Mouse (Mus musculus): ENCODE results near the gene Gm44596.

The Gm44596 gene

DNA sequence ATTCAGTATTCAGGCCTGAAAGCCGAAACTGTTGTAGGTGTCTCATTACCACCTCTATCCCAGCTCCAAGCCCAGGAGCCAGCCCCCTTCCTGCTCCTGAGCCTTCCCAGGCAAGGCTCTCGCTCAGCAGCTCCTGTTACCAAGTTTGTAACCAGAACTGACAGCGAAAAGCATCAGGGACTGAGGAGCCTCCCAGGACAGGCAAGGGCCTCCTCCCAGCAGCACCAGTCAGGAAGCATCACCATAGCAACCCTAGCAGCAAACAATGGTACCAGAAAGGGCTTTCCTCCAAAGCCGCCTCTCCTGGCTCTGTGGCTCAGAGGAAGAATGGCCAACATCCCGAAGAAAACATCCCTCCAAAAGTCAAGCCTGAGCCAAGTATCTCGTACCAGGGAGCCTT, at the start of gene Gm44596, which contains the start of gene Tex52:
Gm44596 (plus strand) TSS at position 312 of the 400 bp plus-strand sequence.
Tex52 (plus strand) TSS at position 265 of the 400 bp plus-strand sequence.
- Histone ChIP-seq H3K9me3 (ENCODE audit: low read length) (no peaks in the 10 kb centered on the region), H3K36me3 (ENCODE audit: insufficient read depth, low read length) (peaks cover 64% of the 10 kb centered on the region), H3K4me1 (replicated peaks; ENCODE audit: low read depth, low read length) (peaks cover 23% of the 10 kb centered on the region), H3K27me3 (ENCODE audit: insufficient read depth, low read length) (peaks cover 7% of the 10 kb centered on the region; the same call in 1 of the 2 replicates), H3K4me3 (replicated peaks; ENCODE audit: low read length) (no peak within 1 kb of the TSS)
- TF ChIP-seq CTCF (conservative IDR thresholded peaks at IDR 0.05; ENCODE audit: low read length) (no peak), NANOG (IDR thresholded peaks at IDR 0.05; ENCODE audit: borderline replicate concordance, low read length) (no peak), POU5F1 (IDR thresholded peaks at IDR 0.05; ENCODE audit: borderline replicate concordance, low read length) (no peak)

DNA sequence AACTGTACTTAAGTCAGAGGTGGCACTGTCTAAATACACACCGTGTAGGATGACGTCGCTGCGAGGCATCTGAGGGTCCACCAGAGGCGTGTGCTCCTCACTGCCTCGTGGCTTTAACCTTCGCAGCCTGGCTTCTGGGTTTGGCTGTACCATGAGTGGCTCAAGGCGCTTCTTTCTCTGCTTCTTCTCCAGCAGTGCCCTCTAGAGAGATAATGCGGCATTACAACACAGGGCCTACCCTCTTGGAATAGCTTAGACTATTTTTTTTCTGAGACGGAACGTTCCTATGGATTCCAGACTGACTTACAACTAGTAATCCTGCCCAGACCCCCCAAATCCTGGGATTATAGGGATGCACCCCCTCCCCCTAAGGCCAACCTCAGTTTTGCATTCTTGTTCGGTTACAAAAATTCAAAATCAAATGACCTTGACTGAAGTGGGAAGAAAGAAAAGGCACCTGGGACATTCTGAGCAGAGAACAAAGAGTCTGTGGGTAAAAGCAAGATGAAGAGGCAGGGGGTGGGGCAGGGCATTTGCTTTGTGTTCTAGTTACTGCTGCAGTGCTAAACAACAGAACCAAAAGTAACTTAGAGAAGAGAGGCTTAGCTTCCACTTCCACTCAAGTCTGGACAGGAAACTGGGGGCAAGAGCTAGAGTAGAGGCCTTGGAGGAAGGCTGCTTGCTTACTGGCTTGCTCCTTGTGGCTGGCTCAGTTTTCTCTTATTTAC, 40.7 kb upstream of the Gm44596 start:
- Histone ChIP-seq H3K4me1 (replicated peaks; ENCODE audit: low read depth, low read length) (peaks cover 70% of the 10 kb centered on the region), H3K9me3 (ENCODE audit: low read length) (no peaks in the 10 kb centered on the region), H3K27me3 (ENCODE audit: insufficient read depth, low read length) (no peaks in the 10 kb centered on the region), H3K4me3 (replicated peaks; ENCODE audit: low read length) (peak overlapping the region; percentile 17; the same call in 1 of the 2 replicates), H3K36me3 (ENCODE audit: insufficient read depth, low read length) (peaks cover 35% of the 10 kb centered on the region)
- TF ChIP-seq CTCF (conservative IDR thresholded peaks at IDR 0.05; ENCODE audit: low read length): peak; percentile 94
- no peak for TF ChIP-seq POU5F1 (IDR thresholded peaks at IDR 0.05; ENCODE audit: borderline replicate concordance, low read length)
- no peak for TF ChIP-seq NANOG (IDR thresholded peaks at IDR 0.05; ENCODE audit: borderline replicate concordance, low read length)

- TF ChIP-seq NANOG (IDR thresholded peaks at IDR 0.05; ENCODE audit: borderline replicate concordance, low read length) (no peak), CTCF (conservative IDR thresholded peaks at IDR 0.05; ENCODE audit: low read length) (no peak), POU5F1 (IDR thresholded peaks at IDR 0.05; ENCODE audit: borderline replicate concordance, low read length) (no peak)
- Histone ChIP-seq H3K4me3 (replicated peaks; ENCODE audit: low read length) (no peak overlapping the region), H3K9me3 (ENCODE audit: low read length) (no peaks in the 10 kb centered on the region), H3K4me1 (replicated peaks; ENCODE audit: low read depth, low read length) (peaks cover 92% of the 10 kb centered on the region), H3K27me3 (ENCODE audit: insufficient read depth, low read length) (no peaks in the 10 kb centered on the region), H3K36me3 (ENCODE audit: insufficient read depth, low read length) (peaks cover 26% of the 10 kb centered on the region)
These were observed 37.8 kb upstream of the Gm44596 start for GRCm38 (mm10) chr6:128337467-128337866.

DNA sequence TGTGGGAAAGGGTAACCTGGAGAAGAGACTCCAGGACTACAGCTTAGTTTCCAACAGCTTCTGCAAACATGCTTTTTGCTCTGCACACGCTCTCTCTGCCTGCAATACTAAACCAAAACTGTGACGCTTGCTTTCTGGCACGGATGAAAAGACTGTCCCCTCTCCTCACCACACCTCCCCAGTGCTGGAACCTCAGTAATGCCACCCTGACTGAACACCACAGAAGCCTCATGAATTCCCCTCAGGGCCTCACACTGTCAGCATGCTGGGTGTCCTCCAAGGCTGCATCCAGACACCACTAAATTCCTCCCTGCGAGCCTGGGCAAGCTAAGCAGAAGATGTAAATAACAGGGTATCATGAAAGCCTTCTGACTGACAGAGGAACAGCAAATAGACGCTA, 36.4 kb upstream of the Gm44596 start:
- no peaks in the 10 kb centered on the region for H3K9me3 ChIP-seq (ENCODE audit: low read length)
- no peak for TF ChIP-seq CTCF (conservative IDR thresholded peaks at IDR 0.05; ENCODE audit: low read length)
- no peak overlapping the region for H3K4me3 ChIP-seq (replicated peaks; ENCODE audit: low read length)
- H3K36me3 ChIP-seq (ENCODE audit: insufficient read depth, low read length): peaks cover 20% of the 10 kb centered on the region
- H3K4me1 ChIP-seq (replicated peaks; ENCODE audit: low read depth, low read length): peaks cover 91% of the 10 kb centered on the region
- H3K27me3 ChIP-seq (ENCODE audit: insufficient read depth, low read length): no peaks in the 10 kb centered on the region

DNA sequence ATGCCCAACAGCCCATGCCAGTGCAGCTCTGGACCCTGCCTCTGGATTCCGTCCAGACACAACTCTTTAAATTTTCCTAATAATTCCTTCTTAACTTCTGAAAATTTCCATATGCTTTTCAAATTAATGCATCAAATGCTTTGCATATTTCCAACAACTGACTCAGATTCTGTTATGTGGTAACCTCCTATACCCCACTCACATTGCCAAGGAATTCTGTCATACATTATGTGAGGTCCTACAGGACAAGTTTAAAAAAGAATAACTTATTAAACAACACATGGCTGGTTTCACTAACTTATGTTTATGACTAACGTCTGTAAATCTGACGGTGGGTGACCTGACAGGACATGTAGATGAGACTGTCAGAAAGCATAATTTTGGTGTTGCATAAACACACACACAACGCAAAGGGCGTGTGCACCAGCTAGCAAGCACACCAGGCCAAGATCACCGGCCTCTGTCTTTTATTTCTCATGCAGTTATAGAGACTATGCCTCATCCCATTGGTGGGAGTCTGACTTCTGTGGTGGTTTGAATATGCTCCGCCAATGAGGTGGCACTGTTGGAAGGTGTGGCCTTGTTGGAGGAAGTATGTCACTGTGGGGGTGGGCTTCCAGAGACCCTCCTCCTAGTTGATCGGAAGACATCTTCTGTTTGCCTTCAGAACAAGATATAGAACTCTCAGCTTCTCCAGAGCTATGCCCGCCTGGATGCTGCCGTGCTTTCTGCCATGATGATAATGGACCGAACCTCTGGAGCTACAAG, 33.2 kb upstream of the Gm44596 start:
- TF ChIP-seq CTCF (conservative IDR thresholded peaks at IDR 0.05; ENCODE audit: low read length) (no peak), NANOG (IDR thresholded peaks at IDR 0.05; ENCODE audit: borderline replicate concordance, low read length) (no peak)
- peak overlapping the region; percentile 23 for H3K4me3 ChIP-seq (replicated peaks; ENCODE audit: low read length)
- H3K27me3 ChIP-seq (ENCODE audit: insufficient read depth, low read length): no peaks in the 10 kb centered on the region
- H3K36me3 ChIP-seq (ENCODE audit: insufficient read depth, low read length): peaks cover 18% of the 10 kb centered on the region
- peaks cover 78% of the 10 kb centered on the region for H3K4me1 ChIP-seq (replicated peaks; ENCODE audit: low read depth, low read length)
- H3K9me3 ChIP-seq (ENCODE audit: low read length): no peaks in the 10 kb centered on the region

GRCm38 (mm10) chr6:128345623-128346022, 29.7 kb upstream of the Gm44596 start:
- H3K27me3 ChIP-seq (ENCODE audit: insufficient read depth, low read length): no peaks in the 10 kb centered on the region
- H3K9me3 ChIP-seq (ENCODE audit: low read length): no peaks in the 10 kb centered on the region
- peaks cover 56% of the 10 kb centered on the region for H3K4me1 ChIP-seq (replicated peaks; ENCODE audit: low read depth, low read length)
- peaks cover 35% of the 10 kb centered on the region for H3K36me3 ChIP-seq (ENCODE audit: insufficient read depth, low read length)
- H3K4me3 ChIP-seq (replicated peaks; ENCODE audit: low read length): no peak overlapping the region
- TF ChIP-seq NANOG (IDR thresholded peaks at IDR 0.05; ENCODE audit: borderline replicate concordance, low read length) (no peak), POU5F1 (IDR thresholded peaks at IDR 0.05; ENCODE audit: borderline replicate concordance, low read length) (no peak), CTCF (conservative IDR thresholded peaks at IDR 0.05; ENCODE audit: low read length) (no peak)

GRCm38 (mm10) chr6:128346782-128347181, 28.5 kb upstream of the Gm44596 start:
- peaks cover 43% of the 10 kb centered on the region for H3K36me3 ChIP-seq (ENCODE audit: insufficient read depth, low read length)
- no peaks in the 10 kb centered on the region for H3K9me3 ChIP-seq (ENCODE audit: low read length)
- peaks cover 53% of the 10 kb centered on the region for H3K4me1 ChIP-seq (replicated peaks; ENCODE audit: low read depth, low read length)
- no peaks in the 10 kb centered on the region for H3K27me3 ChIP-seq (ENCODE audit: insufficient read depth, low read length)
- H3K4me3 ChIP-seq (replicated peaks; ENCODE audit: low read length): no peak overlapping the region
- TF ChIP-seq NANOG (IDR thresholded peaks at IDR 0.05; ENCODE audit: borderline replicate concordance, low read length): no peak
- no peak for TF ChIP-seq CTCF (conservative IDR thresholded peaks at IDR 0.05; ENCODE audit: low read length)
- TF ChIP-seq POU5F1 (IDR thresholded peaks at IDR 0.05; ENCODE audit: borderline replicate concordance, low read length): no peak

- no peak overlapping the region for H3K4me3 ChIP-seq (replicated peaks; ENCODE audit: low read length)
- TF ChIP-seq CTCF (conservative IDR thresholded peaks at IDR 0.05; ENCODE audit: low read length): no peak
- no peaks in the 10 kb centered on the region for H3K27me3 ChIP-seq (ENCODE audit: insufficient read depth, low read length)
- peaks cover 43% of the 10 kb centered on the region for H3K36me3 ChIP-seq (ENCODE audit: insufficient read depth, low read length)
- H3K4me1 ChIP-seq (replicated peaks; ENCODE audit: low read depth, low read length): peaks cover 40% of the 10 kb centered on the region
- no peaks in the 10 kb centered on the region for H3K9me3 ChIP-seq (ENCODE audit: low read length)
These were observed 25.6 kb upstream of the Gm44596 start for GRCm38 (mm10) chr6:128349711-128350110.
